Mouse (Mus musculus): ENCODE results near the gene Aanat. TPM values are rescaled to one million over a fixed set of nuclear protein-coding genes. Genes with fewer than 3 reads are reported as not detected.
"Not testable (repeated sequence)": the region's sequence is repeated elsewhere in the genome, so short reads cannot be mapped to it uniquely, and the experiment has no call there.

The Aanat gene
- total RNA-seq, 2 experiments from 2014 or later, result 0.56 to 1.4 TPM

DNA sequence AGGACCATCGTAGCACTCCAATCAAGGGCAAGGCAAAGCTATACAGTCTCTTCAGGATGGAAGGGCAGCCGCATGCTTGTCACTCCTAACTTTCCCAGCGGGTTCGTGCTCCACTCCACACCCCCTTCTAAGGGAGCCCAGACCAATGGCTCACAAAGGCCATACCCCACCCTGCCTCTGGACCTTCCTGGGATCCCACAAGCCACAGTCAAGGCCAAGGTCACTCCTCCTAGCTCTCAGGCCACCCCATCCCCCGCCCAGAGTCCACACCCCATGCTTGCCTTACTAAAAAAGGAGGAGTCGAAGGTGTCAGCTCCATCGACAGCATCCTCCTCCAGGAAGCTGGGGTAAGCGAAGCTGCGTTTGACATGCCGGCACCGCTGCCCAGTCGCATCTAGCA is 17.9 kb downstream of the Aanat start:
- no peak for DNase-seq (ENCODE audit: low spot score in 2 of 2)

DNA sequence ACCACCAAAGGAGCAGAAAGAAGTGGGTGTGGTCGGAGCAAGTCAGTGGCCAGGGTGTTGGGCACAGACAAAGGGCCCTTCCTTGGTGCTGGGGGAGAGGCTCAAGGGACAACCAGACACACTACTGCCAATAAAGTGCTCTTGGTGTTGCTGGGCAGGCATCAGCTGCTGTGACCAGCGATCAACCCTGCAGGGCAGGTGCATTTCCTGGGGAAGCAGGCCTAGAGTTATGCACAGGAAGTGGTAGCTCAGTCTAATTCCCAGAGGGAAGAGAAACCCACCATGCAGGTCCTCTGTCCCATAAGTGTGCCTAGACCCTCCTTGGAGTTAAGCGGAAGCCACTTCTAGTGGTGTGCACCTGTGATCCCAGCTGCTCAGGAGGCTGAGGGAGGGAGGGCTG is 21.5 kb downstream of the Aanat start:
- DNase-seq (ENCODE audit: low spot score in 2 of 2), result no peak

DNA sequence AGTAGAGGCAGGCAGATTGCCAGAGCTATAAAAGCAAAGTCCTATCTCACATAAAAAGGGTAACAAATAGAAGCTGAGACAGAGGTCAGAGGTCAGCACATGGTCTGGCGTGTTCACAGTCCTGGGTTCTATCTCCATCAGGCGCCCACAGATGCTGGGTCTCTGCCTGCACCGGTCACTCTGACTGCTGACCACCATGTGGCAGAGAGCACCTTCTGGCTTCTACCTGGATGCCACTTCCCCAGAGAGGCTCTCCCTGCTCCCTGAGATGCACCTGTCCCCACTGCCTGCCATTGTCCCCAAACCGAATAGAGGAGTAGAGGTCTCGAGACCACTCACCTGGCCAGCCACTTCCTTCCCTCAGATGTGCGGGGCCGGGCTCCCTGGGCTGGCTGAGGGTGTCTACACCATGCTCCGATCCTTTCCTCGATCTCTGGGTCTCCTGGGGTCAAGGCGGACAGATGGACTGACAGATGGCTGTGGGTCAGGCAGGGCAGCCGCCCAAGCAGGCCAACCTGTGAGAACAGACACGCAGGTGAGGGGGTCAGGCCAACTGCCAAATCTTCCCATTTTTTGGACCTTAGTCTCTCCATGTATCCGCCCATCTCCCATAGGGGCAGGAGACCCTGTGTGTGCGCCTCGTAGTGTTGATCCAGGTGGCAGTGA is 23.9 kb downstream of the Aanat start:
- DNase-seq (ENCODE audit: low spot score in 2 of 2), result no peak

DNA sequence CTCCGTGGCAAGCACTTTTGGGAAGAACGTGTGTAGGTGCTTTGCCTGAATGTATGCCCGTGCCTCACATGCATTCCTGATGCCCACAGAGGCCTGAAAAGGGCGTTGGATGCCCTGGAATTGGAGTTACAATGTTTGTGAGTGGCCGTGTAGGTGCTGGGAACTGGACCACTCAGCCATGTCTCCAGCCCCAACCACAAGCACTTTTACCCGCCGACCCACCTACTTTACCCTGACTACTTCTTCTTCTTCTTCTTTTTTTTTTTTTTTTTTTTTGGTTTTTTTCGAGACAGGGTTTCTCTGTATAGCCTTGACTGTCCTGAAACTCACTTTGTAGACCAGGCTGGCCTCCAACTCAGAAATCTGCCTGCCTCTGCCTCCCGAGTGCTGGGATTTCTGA is 24.9 kb downstream of the Aanat start:
- not testable (repeated sequence) for DNase-seq (ENCODE audit: low spot score in 2 of 2)

DNA sequence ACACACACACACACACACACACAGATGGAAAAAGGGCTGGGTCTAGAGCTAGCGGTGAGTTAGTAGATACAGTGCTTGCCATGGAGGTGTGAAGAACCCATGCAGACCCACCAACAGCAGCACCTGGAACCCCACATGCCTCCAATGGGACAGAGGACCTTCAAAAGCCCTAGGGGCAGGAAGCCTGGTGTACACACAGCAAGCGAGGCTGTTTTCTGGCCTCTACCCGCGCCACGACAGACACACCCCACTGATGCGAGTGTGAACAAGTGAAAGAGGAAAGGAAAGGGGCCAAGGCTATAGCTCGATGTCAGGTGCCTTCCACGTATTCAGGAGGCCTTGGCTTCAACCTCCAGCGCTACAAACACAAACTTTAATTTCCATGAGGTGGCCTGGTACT is 25.7 kb downstream of the Aanat start:
- DNase-seq (ENCODE audit: low spot score in 2 of 2), result no peak

DNA sequence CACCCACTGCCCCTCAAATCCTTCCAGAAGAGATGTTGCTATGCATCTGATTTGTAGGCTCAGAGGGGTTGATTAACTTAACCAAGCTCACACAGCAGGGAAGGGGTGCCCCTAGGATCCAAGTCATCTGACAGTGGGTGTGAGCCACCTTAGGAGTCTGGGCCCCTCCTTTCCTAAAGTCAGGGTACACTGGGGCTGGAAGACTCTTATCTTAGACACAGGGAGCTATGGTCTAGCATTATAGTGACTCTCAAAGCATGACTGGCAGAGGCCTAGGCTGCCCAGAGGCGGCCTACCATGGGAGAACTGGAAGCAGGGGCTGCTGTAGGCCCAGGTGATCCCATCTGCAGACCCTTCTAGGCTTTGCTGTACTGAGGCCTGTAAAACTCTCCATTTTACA is 26.3 kb downstream of the Aanat start:
- no peak for DNase-seq (ENCODE audit: low spot score in 2 of 2)

DNA sequence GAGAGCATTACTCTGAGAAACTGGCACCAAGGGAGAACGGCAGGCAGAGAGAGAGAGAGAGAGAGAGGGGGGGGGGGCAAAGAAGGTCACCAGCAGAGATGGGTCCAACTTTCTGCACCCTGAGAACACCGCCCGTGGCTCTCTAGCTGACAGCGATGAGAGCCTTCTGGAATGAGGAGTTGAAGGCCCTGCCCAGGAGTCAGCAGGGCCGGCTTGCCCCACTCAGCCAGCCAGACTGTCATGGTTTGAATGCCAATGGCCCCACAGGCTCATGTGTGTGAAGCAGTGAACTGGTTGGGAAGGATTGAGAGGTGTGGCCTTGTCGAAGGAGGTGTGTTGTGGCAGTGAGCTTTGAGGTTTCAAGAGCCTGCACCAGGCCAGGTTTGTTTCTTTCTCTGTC is 27.0 kb downstream of the Aanat start:
- DNase-seq (ENCODE audit: low spot score in 2 of 2), result no peak

DNA sequence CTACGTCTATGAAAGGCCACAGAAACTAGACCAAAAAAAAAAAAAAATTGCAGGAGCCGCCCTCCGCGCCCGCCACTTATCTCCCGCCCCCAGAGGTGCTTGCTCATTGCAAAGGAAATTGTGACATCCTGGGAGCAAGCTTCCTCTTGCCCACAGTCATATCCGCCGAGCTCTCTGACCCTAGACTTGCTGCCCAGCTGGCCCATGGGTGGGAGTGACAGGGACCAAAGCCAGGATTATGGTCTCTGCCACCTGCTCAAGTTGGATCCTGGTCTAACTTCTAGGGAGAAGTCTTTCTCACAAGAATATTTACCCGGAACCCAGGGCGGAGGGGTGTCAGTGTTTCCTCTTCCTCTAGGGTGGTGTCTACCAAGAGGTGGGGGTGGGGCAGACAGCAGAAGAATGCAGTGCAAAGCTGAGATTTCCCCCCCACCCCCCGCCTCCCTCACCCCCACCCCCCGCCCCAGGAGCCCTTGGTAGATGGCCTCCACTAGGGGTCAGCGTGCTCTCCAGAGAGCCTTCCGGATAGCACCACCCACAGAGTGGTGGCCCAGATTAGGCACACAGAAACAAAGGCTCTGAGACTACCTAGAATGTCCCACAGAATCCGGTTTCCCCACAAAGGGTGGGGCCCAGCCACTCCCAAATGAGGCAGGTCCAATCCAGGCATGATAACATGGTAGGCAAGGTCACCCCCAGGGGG is 29.7 kb downstream of the Aanat start:
- DNase-seq (ENCODE audit: low spot score in 2 of 2), result no peak

DNA sequence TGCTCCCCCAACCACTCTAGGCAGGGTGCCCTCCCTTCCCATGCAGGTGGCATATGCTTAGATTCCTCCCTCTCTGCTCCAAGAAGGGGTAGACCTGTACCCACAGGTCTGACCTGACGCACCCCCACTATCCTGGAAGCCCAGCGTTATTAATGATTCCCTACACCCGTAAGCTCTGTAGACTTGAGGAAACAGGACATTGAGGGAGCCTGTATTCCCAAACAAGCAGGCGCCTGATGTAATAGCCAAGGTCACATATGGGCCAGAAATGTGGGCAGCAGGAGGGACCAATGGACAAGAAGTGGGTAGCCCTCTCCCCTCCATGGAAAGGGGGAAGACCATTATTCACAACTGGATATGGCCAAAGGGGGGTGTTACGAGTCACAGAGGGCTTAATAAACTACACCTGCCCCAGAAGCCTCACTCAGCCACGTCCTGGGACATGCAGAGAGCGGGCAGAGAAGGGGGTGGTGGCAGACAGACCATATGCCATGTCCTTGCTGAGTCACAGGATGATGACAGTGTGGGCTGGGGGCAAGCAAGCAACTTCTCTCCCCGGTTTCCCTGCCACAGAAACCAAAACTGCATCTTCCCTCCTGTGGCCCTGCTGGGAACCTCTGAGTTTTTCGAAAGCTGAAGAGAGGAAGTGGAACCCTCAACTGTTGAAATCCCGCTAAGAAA is 30.3 kb downstream of the Aanat start:
- no peak for DNase-seq (ENCODE audit: low spot score in 2 of 2)

DNA sequence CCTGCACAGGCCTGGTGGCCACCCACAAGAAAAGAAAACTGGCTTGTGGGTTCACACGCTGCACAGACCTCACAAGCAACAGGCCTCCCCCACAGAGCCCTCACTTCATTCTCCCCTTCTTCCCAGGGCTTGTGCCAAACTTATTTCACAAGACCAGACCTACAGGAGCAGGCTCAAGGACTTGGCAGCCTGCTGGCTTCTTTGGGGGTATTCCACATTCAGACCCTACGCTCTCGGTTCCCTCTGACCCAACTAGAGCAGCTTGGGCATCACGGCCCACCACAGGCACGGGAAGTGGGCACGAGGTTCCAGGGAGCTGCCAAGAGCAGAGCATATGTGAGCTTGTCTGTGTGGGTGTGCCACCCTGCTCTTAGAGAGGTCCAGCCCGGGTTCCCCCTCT is 31.4 kb downstream of the Aanat start:
- no peak for DNase-seq (ENCODE audit: low spot score in 2 of 2)

DNA sequence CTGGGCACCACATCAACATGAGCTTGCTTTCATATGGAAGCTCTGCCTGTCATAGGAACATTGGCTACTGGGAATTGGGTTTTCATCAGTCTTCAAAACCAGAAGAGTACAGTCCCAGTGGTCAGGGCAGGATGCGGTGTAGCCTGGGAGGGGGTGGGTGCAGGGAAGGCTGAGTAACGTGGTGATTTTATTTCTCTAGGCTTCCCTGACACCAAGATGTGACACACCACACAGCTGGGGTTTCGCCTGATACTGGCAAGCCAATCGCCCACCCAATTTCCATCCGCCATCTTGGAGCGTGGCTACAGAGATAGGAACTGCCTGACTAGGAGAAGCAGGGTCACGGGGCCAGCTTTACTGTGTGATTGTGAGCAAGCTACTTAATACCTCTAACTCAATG is 32.4 kb downstream of the Aanat start:
- no peak for DNase-seq (ENCODE audit: low spot score in 2 of 2)

DNA sequence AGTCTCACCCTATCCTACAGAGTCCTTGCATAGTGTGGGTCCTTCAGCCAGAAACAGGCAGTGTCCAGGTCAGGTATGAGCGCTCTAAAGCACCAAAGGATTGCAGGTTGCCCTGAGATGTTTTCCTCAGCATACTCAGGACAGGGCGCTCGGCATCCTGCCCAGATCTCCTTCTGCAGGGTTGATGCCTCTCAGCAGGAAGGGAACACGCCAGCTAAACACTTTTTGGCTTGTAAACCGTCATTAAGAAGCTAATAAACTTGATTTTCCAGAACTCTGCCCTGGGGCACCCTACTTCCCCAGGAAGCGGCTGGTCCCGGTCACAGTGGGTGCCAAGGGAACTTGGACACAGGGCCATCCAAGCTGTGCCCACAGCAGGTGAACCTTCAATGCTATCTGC is 32.9 kb downstream of the Aanat start:
- DNase-seq (ENCODE audit: low spot score in 2 of 2), result no peak

DNA sequence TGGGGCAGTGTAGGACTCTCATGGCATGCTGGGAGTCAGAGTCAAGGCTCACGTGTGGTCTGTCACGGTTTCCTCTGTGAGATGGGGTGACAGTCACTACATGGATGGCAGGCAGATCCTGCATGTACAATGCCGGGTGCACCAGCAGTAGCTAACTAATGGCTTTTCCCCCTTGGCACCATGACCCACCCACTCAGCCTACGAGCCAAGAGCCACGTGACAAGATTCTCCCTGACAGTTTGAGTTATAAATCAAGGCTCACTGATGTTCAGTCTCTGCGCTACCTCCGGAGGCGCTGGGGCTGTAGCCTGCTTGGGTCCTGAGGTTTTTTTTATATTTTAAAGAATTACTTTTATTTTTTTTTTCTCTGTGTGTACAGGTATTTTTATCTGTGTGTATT is 33.3 kb downstream of the Aanat start:
- no peak for DNase-seq (ENCODE audit: low spot score in 2 of 2)

DNA sequence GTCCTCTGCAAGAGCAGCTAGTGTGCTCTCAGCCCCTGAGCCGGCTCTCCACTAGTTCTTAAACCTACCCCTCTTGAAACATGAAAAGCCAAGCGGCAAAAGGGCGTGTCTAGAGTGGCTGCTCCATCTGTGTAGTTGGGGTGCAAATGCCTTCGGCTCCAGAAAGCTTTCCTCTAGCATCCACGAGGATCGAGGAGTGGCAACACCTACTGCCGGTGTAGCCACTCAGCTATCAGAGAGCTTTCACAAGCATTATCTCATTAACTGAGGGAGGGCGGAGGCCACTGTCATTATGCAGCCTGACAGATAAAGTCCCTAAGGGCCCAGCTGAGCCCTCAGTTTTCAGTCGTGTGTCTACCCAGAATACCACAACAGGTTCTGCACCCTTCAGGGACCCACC is 33.8 kb downstream of the Aanat start:
- DNase-seq (ENCODE audit: low spot score in 2 of 2), result no peak

DNA sequence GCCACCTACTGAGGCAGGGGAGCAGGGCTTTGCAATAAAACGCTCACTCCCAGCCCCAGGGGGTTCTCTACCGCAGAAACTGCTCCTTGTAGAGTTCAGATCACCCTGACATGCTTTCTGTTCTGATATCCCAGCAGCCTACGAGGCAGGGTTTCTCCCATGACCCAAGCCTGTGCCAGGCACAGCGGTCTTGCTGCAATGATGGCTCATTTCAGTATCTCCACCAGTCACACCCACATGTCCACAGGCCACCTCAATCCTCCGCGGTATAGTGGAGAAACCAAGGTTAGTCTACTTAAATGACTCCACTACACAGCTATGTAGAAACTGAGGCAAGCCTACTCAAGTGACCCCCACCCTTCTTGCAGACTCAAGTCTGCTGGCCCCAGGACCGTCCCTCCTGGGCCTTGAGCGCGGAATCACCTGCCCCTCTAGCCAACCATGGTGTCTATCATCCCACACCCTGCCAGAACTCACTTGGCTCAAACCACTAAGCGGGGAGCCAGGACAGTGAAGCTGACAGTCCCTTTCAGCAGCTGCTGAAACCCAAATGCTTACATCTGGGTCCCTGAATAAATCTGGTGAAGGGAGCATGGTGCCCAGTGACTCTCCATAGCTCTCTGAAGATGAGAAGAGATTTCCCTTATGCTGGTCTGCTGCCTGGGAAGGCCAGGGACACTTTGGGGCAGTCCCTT is 34.5 kb downstream of the Aanat start:
- no peak for DNase-seq (ENCODE audit: low spot score in 2 of 2)

DNA sequence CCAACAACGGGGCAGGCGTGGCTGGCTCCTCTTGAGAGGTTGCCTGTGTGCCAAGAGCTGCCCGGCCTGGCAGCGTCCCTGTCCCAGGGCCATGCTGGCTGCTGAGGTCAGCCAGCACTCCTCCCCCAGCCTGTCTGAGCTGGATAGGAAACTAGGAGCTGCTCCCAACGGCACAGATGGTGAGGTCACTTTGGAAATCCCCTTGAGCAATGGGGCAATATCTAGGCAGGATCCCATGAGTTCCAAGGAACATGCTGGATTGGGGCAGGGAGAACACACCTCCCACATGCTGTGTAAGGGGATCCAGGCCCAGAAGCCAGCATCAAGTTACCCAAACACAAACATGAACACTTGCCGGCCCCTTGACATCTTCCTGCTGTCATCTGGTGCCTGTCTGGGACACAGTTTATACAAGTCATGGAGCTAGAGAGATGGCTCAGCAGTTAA is 35.0 kb downstream of the Aanat start:
- DNase-seq (ENCODE audit: low spot score in 2 of 2), result no peak

DNA sequence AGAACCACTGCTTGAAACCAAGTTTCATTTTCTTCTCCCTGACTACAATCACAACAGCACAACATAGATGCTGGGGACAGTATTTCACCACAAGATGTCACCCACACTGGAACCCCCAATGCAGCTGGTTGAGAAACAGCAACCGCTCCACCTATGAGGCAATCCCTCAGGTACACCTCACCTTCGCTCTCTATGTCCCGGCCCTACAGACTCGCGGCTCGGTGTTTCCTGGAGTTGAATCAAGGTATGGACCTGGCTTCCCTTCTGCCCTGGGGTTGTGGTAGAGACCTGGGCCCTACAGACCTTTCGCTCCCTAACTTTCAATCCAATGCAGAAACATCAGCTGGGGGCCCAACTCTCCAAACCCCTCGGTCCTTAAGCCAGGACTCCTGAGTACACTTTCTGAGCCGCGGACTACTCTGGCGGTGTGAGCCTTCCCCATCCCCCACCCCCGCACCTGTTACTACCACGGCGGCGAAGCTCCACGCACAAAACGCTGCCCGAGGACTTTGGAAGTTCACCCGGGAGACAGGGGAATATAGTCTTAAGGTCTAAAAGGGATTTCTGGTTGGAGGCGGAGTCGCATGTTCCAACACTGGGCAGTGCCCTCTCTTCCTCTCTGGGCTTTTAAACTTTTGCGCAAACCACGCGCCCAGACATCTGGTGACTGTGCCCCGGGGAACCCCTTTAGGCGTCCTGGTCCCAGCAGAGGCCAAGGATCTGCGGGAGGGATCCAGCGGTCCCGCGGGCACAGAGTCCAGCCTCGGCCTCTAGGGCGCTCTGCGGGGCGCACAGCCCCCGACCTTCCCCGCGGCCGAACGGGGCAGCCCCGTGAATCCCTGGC is 37.3 kb downstream of the Aanat start:
- no peak for DNase-seq (ENCODE audit: low spot score in 2 of 2)

DNA sequence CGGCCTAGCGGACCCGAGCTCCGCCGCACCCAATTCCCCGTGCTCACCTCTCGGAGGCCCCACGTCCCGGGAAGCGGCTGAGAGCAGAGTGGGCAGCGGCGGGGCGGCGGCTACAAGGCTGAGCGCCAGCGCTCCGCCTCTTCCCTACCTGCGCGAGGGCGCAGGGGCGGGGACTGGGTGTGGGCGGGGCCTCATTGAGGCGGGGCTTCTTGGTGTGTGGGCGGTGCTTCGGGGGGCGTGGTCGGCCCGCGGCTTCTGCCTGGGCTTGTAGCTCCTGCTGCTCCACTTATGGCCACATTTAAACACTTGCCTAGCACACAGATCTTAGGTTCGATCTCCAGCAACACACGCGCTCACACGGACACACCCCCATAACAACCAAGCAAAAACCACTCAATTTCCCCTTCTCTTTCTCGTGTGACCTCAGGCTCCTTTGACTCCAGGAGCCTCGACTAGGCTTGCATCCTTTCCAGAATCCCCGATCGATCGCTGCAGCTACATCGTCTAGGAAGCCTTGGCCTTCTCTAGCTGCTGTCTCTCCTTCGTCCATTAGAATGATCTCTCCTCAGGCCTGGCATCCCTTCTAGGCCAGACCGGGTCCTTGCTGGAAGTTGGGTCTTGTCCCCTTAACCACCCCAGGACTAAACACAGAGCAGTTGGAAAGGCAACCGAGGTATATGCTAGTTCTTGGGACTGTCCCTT is 38.0 kb downstream of the Aanat start:
- peak in 1 of 2 experiments; percentile 24 for DNase-seq (ENCODE audit: low spot score in 2 of 2)

DNA sequence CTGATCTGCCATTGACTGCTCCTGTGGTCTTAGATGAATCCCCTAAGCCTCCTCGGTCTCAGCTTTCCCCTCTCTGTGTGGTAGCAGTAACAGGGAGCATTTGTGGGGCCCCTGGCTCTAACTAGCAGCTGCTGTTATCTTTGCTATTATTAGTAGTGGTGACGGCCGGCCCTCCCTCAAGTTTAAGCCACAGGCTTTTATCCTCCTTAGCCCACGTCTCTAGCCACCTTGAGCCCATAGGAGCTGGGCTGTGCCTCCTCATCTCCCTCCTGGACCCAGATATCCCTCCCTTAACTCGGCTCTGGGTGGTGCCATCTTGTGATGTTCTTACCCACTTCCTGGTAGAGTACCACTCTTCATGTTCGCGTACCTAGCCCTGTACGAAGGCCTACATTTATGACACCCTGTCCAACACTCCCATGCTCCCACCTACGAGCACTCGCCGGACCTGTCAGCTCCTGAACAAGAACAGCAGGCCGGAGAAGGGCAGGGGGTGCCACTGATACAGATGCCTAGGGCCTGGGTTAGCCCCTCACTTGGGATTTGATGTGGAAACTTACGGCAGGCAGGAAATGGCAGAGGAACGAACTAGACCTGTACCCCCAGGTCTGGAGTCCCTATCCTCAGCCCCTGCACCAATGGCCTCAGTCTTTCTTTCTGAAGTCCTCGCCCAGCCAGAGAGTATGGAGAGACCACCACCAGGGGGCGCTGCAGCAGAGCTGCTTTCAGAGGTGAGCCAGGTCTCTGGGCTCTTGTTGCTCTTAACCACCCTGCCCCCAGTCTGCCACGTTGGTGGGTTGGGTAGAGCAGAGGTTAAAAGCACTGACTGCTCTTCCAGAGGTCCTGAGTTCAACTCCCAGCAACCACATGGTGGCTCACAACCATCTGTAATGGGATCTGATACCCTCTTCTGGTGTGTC is 39.1 kb downstream of the Aanat start:
- peak in 1 of 2 experiments; percentile 47 for DNase-seq (ENCODE audit: low spot score in 2 of 2)

Measured in left cerebral cortex, adult 18-20 months (tissue).